Mouse (Mus musculus) midbrain, embryonic 10.5 days (tissue): Measurements from ENCODE around the gene Akt2. TPM values are rescaled to one million over a fixed set of nuclear protein-coding genes. Genes with fewer than 3 reads are reported as not detected.
"Not testable (repeated sequence)": the region's sequence is repeated elsewhere in the genome, so short reads cannot be mapped to it uniquely, and the experiment has no call there.

Experiments
- DNase-seq: peaks from one replicate; pipeline ENCODE4 v3.0.0-alpha.2; 2017; ENCODE audit warnings: low spot score
- H3K27ac ChIP-seq: fragments of 300-500 bp; sonication (generic); replicated peaks from 2 replicates; pipeline ENCODE4 v1.5.1; 2016; ENCODE audit warnings: mild to moderate bottlenecking
- H3K27me3 ChIP-seq: fragments of 300-500 bp; sonication (generic); 2 replicates; pipeline ENCODE4 v1.6.1; 2016; ENCODE audit warnings: low read depth, mild to moderate bottlenecking; ENCODE audit not compliant: poor library complexity, severe bottlenecking
- H3K36me3 ChIP-seq: fragments of 300-500 bp; sonication (generic); 2 replicates; pipeline ENCODE4 v1.6.1; 2016; ENCODE audit warnings: mild to moderate bottlenecking, moderate library complexity
- H3K4me1 ChIP-seq: fragments of 300-500 bp; sonication (generic); 2 replicates; pipeline ENCODE4 v1.6.1; 2016
- H3K4me3 ChIP-seq: fragments of 300-500 bp; sonication (generic); 2 replicates; pipeline ENCODE4 v1.5.1; 2016; ENCODE audit warnings: mild to moderate bottlenecking, moderate library complexity
- H3K9me3 ChIP-seq: fragments of 300-500 bp; sonication (generic); replicated peaks from 2 replicates; pipeline ENCODE4 v1.6.1; 2016; ENCODE audit warnings: mild to moderate bottlenecking
- WGBS: fragments of 180-500 bp; shearing (Covaris S2); methylation state at CpG from one replicate; pipeline ENCODE4 v1.1.7; 2016; 5-methylcytosine and 5-hydroxymethylcytosine counted together
- polyA plus RNA-seq: library from polyadenylated mRNA; unstranded; fragments of >200 nt; fragmentation: Nextera tagmentation; extraction: Ambion mirVana; gene quantifications from 2 replicates; pipeline ENCODE4 v1.2.1, GENCODE M21; 2016

The Akt2 gene
- polyA plus RNA-seq, 1 experiment from 2014 or later: 85.9 TPM

GRCm38 (mm10) chr7:27609285-27609684 lies 17.9 kb downstream of the Akt2 start:
- Histone ChIP-seq H3K36me3 (peaks cover 46% of the 10 kb centered on the region), H3K4me3 (no peak overlapping the region), H3K27me3 (no peaks in the 10 kb centered on the region), H3K9me3 (no peaks in the 10 kb centered on the region), H3K4me1 (peaks cover 18% of the 10 kb centered on the region), H3K27ac (no peak overlapping the region)
- DNase-seq: no peak
- WGBS: 97% methylated on average over 4 of the region's 4 CpGs

GRCm38 (mm10) chr7:27609688-27610087 lies 18.3 kb downstream of the Akt2 start:
- Histone ChIP-seq H3K27ac (no peak overlapping the region), H3K27me3 (no peaks in the 10 kb centered on the region), H3K36me3 (peaks cover 46% of the 10 kb centered on the region), H3K9me3 (no peaks in the 10 kb centered on the region), H3K4me3 (no peak overlapping the region), H3K4me1 (peaks cover 22% of the 10 kb centered on the region)
- 83% methylated on average over 2 of the region's 2 CpGs for WGBS
- DNase-seq: no peak

GRCm38 (mm10) chr7:27610370-27610769 lies 19.0 kb downstream of the Akt2 start:
- H3K4me1 ChIP-seq: peaks cover 24% of the 10 kb centered on the region

GRCm38 (mm10) chr7:27610871-27611270 lies 19.5 kb downstream of the Akt2 start:
- no peaks in the 10 kb centered on the region for H3K9me3 ChIP-seq
- DNase-seq: no peak
- peaks cover 46% of the 10 kb centered on the region for H3K36me3 ChIP-seq
- peaks cover 24% of the 10 kb centered on the region for H3K4me1 ChIP-seq
- 96% methylated on average over 5 of the region's 5 CpGs for WGBS
- no peaks in the 10 kb centered on the region for H3K27me3 ChIP-seq
- H3K4me3 ChIP-seq: no peak overlapping the region
- H3K27ac ChIP-seq: no peak overlapping the region

More at GRCm38 (mm10) chr7:27610370-27610769, 19.0 kb downstream of the Akt2 start:
- Histone ChIP-seq H3K9me3 (no peaks in the 10 kb centered on the region), H3K27me3 (no peaks in the 10 kb centered on the region), H3K4me3 (no peak overlapping the region), H3K27ac (no peak overlapping the region), H3K36me3 (peaks cover 46% of the 10 kb centered on the region)
- no peak for DNase-seq
- 97% methylated on average over 3 of the region's 3 CpGs for WGBS

GRCm38 (mm10) chr7:27612940-27613339 lies 21.6 kb downstream of the Akt2 start:
- Histone ChIP-seq H3K4me3 (no peak overlapping the region), H3K27me3 (no peaks in the 10 kb centered on the region), H3K36me3 (peaks cover 62% of the 10 kb centered on the region), H3K9me3 (no peaks in the 10 kb centered on the region), H3K27ac (no peak overlapping the region), H3K4me1 (peaks cover 21% of the 10 kb centered on the region)
- WGBS: 87% methylated on average over 4 of the region's 4 CpGs
- no peak for DNase-seq

GRCm38 (mm10) chr7:27613751-27614499 lies 22.6 kb downstream of the Akt2 start:
- H3K27me3 ChIP-seq: no peaks in the 10 kb centered on the region
- WGBS: 73% methylated on average over 8 of the region's 8 CpGs
- H3K4me3 ChIP-seq: no peak overlapping the region
- 0 out of 2 replicates have a peak overlapping the region, but pooled peaks have one; percentile 38 for H3K27ac ChIP-seq
- H3K9me3 ChIP-seq: no peaks in the 10 kb centered on the region
- H3K4me1 ChIP-seq: peaks cover 21% of the 10 kb centered on the region
- no peak for DNase-seq
- peaks cover 62% of the 10 kb centered on the region for H3K36me3 ChIP-seq

- H3K36me3 ChIP-seq: peaks cover 97% of the 10 kb centered on the region
- H3K9me3 ChIP-seq: no peaks in the 10 kb centered on the region
- DNase-seq: no peak
- H3K4me3 ChIP-seq: no peak overlapping the region
- no peak overlapping the region for H3K27ac ChIP-seq
- H3K27me3 ChIP-seq: no peaks in the 10 kb centered on the region
- no peaks in the 10 kb centered on the region for H3K4me1 ChIP-seq
- WGBS: 87% methylated on average over 6 of the region's 6 CpGs
Measured at GRCm38 (mm10) chr7:27621028-27621427, 29.7 kb downstream of the Akt2 start.

- Histone ChIP-seq H3K4me1 (no peaks in the 10 kb centered on the region), H3K9me3 (no peaks in the 10 kb centered on the region), H3K27me3 (no peaks in the 10 kb centered on the region), H3K36me3 (peaks cover 97% of the 10 kb centered on the region), H3K4me3 (no peak overlapping the region), H3K27ac (no peak overlapping the region)
- WGBS: 72% methylated on average over 1 of the region's 1 CpGs
- no peak for DNase-seq
Measured at GRCm38 (mm10) chr7:27622234-27622633, 30.9 kb downstream of the Akt2 start.

GRCm38 (mm10) chr7:27624967-27625366 lies 33.6 kb downstream of the Akt2 start:
- no peaks in the 10 kb centered on the region for H3K27me3 ChIP-seq
- no peaks in the 10 kb centered on the region for H3K9me3 ChIP-seq
- no peak overlapping the region for H3K4me3 ChIP-seq
- H3K27ac ChIP-seq: no peak overlapping the region
- peaks cover 97% of the 10 kb centered on the region for H3K36me3 ChIP-seq
- no peak for DNase-seq
- no peaks in the 10 kb centered on the region for H3K4me1 ChIP-seq

- H3K9me3 ChIP-seq: no peaks in the 10 kb centered on the region
- 89% methylated on average over 7 of the region's 7 CpGs for WGBS
- no peaks in the 10 kb centered on the region for H3K27me3 ChIP-seq
- no peaks in the 10 kb centered on the region for H3K4me1 ChIP-seq
- peaks cover 92% of the 10 kb centered on the region for H3K36me3 ChIP-seq
- DNase-seq: no peak
- H3K4me3 ChIP-seq: no peak overlapping the region
- H3K27ac ChIP-seq: no peak overlapping the region
Measured at GRCm38 (mm10) chr7:27627707-27628106, 36.4 kb downstream of the Akt2 start.

GRCm38 (mm10) chr7:27628190-27628589 lies 36.8 kb downstream of the Akt2 start:
- Histone ChIP-seq H3K4me1 (no peaks in the 10 kb centered on the region), H3K27me3 (no peaks in the 10 kb centered on the region), H3K9me3 (no peaks in the 10 kb centered on the region), H3K4me3 (no peak overlapping the region), H3K27ac (no peak overlapping the region), H3K36me3 (peaks cover 92% of the 10 kb centered on the region)
- no peak for DNase-seq
- WGBS: 93% methylated on average over 6 of the region's 6 CpGs

- H3K36me3 ChIP-seq: peaks cover 92% of the 10 kb centered on the region
- 95% methylated on average over 7 of the region's 7 CpGs for WGBS
- H3K9me3 ChIP-seq: not testable (repeated sequence)
Measured at GRCm38 (mm10) chr7:27628816-27629215, 37.5 kb downstream of the Akt2 start.

GRCm38 (mm10) chr7:27631439-27631838 lies 40.1 kb downstream of the Akt2 start:
- DNase-seq: no peak
- peaks cover 95% of the 10 kb centered on the region for H3K36me3 ChIP-seq
- H3K4me1 ChIP-seq: no peaks in the 10 kb centered on the region
- no peak overlapping the region for H3K4me3 ChIP-seq
- no peaks in the 10 kb centered on the region for H3K27me3 ChIP-seq
- 97% methylated on average over 4 of the region's 4 CpGs for WGBS
- H3K9me3 ChIP-seq: no peaks in the 10 kb centered on the region
- no peak overlapping the region for H3K27ac ChIP-seq

More at GRCm38 (mm10) chr7:27628816-27629215, 37.5 kb downstream of the Akt2 start:
- not testable (repeated sequence) for H3K4me1 ChIP-seq, H3K4me3 ChIP-seq, H3K27ac ChIP-seq, DNase-seq, H3K27me3 ChIP-seq
